Mouse (Mus musculus) skeletal muscle tissue, adult 2 months (tissue): ENCODE measurements around the gene Ogdh.
"Not testable (repeated sequence)": the region's sequence is repeated elsewhere in the genome, so short reads cannot be mapped to it uniquely, and the experiment has no call there.

Experiments used
- DNase-seq: peaks from one replicate; pipeline ENCODE4 v3.0.0-alpha.2; 2012; ENCODE audit warnings: low read depth, low spot score

Gene Ogdh

GRCm38 (mm10) chr11:6291401-6292115, at the start of gene Ogdh:
Gene Ogdh, plus strand, starts transcription at chr11:6291633.
- DNase-seq: peak; percentile 99

GRCm38 (mm10) chr11:6244707-6245106, 46.7 kb upstream of the Ogdh start:
- DNase-seq: no peak

DNA sequence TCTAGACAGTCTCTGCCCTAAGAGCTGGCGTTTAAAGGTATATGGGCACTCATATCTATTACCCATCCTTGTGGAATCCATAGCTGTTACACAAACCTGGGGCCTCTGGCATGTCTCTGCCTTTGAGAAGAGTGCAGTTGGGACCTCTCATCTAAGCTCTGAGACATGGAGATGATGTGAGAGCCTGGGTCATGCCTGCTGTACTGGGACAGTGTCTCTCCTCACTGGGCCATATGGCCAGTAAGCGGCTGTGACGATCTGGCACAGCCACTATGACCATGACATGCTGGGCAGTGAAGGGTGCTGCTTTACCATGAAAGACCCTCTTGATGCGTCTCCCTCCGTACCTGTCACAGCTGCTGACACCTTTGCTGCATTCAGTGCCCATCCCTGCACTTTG, 39.2 kb upstream of the Ogdh start:
- DNase-seq: no peak

DNA sequence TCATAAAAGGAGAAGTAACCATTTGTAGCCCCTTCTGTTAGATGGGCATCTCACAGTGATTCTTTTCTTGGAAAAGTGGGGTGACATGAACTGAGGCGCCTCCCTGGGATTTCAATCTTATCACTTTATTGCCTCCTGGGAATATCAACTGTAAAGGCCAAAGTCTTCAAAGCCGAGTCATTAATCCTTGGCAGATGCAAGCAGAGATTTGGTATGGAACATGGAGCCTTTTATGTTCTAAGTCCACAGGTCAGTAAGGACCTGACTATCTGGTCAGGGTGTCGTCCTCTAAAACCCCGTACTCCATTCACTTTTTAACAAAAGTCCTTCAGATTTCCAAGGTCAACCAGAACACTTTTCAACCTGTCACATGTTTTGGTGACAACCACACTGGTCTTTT, 38.6 kb upstream of the Ogdh start:
- no peak for DNase-seq

GRCm38 (mm10) chr11:6254602-6255001, 36.8 kb upstream of the Ogdh start:
- DNase-seq: not testable (repeated sequence)

DNA sequence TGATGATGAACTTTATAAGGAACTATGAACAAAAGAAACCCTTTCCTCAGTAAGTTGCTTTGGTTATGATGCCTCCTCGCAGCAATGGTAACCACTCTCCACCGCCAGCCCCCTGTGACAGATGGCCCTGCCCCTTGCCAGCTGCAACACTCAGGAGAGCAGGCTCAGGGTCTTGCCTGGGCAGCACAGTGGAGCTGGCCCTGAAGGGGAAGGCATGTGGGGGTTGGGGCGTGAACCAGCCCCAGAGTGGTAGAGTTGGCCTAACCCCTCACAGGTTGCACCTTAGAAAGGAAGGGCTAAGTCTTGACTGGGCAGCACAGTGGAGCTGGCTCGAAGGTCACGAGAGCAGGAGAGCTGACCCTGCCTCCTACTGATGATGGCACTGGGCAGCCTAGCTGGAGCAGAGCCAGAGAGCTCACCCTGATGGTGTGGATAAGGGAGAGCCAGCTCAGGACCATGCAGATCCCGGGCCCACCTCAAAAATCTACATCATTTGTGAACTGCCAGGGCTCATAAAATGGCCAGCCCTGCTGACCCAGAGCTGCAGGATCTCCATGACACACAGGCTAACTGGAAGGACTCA, 34.9 kb upstream of the Ogdh start:
- no peak for DNase-seq

DNA sequence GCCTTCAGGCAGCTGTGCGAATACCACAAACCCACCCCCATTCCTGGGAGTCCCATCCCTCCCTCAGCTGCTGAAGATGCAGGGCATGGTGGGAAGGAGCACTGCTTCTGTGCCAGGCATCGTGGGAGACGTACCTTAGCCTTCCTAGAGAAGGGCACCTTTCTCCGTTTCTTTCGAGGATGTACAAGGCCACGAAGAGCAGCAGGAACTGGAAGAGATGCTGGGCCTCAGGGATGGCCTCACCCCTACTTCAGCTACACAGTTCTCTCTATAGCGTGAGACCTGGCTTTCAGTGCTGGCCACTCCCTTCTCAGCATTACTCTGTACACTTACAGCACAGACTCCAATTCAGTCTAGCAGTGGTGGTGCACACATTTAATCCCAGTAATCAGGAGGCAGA, 32.0 kb upstream of the Ogdh start:
- no peak for DNase-seq

DNA sequence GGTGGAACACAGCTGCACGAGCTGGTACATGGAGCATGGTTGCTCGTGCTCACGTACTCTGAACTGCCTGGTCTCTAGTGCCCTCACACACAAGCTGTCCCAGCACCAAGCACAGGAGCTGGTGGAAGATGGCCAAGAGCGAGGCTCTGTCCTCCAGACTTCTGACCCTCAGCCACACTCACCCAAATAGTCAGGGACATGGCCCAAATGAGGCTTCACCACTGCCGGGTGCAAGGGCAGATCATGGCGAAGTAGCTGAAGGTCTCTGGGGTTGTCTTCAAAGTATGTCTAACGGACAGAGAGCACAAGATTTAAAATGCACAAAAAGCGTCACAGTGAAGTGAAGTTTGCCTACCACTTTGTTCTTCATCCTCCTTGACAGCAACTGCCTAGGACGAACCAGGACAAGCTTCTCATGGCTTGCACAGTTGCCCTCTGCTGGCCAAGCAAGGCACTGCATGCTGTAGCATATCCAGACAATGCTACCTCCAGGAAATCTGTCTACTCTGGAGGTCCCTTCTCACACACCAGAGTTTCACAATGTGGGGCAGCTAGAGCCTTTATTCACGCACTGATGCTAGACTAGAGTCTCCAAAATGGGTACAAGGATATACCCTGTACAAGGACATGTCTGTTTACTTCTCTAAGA, 29.9 kb upstream of the Ogdh start:
- DNase-seq: peak; percentile 50

- DNase-seq: no peak
These were observed 24.8 kb upstream of the Ogdh start for GRCm38 (mm10) chr11:6266621-6267020.

GRCm38 (mm10) chr11:6267320-6268254, 23.8 kb upstream of the Ogdh start, which contains the start of gene Ddx56:
Gene Ddx56, minus strand, starts transcription at chr11:6267772.
- peak; percentile 95 for DNase-seq

- DNase-seq: no peak
These were observed 17.8 kb upstream of the Ogdh start for GRCm38 (mm10) chr11:6273607-6274006.

DNA sequence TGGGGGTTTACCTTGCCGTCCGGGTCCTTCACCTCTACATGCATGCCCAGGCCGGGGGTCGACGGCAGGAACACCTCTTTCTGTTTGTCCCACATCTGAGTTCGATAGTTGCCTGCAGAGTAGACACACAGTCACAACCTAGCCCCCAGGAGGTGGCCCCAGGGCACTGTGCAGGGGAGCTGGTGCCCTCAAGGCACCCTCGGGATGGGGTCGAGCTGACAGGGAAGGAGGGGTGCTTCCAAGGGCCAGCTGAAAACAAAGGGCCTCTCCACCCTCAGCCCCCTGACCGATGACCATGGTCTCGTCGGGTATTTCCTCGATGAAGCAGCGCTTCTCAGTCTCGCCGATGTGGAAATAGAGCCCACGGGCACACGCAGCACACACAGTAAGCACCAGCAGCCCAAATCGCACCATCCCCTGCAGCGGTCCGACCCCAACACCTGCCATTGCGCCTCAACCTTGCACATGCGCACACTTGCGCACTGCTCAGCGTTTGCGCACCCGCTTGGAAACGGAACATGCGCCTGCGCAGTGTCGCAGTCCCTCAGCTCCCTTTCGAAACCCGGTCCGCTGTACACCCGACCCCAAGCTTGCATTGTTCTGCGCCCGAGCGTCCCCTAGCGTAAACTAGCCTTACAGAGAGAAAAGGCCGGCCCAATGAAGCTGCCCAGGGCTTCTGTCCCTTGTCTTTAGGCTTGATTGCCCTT, 16.9 kb upstream of the Ogdh start, which contains the start of gene Tmed4:
Gene Tmed4 (minus strand): TSS at position 484 of the 707 bp plus-strand sequence.
- peak; percentile 97 for DNase-seq

DNA sequence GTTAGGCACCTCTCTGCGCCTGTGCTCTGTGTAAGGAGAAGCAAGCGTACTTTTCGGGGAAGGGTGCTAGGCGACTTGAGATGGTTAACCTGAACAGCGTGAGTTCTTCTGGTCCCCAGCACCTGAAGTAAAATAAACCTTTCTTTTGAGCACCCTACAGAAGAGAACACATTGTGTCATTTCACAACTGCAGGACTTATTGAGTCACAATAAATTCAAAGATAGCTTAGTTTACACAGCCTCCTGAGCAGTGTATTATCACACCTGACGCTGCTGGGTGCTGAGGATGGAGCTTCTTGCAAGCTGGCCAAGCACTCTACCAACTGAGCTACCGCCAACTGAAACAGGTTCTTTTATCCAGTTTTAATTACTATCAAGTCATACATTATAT, 16.3 kb upstream of the Ogdh start:
- no peak for DNase-seq

DNA sequence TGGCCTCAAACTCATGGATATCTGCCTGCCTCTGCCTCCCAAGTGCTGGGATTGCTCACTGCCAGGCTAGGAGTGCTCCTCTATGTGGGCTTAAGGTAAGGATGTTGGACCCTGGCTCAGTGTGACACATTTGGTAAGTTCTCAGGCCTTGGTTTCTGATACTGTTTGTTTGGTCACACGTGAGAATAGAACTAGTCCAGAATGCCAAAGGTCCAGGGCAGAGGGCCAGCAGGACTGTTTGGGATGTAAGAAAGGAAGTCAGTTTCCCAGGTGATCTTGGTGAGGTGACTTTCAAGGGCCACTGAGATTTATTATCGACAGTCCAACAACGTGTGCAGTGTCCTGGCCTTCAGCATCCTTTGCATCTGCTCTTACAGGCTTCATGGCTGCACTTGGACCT, 15.0 kb upstream of the Ogdh start:
- no peak for DNase-seq

DNA sequence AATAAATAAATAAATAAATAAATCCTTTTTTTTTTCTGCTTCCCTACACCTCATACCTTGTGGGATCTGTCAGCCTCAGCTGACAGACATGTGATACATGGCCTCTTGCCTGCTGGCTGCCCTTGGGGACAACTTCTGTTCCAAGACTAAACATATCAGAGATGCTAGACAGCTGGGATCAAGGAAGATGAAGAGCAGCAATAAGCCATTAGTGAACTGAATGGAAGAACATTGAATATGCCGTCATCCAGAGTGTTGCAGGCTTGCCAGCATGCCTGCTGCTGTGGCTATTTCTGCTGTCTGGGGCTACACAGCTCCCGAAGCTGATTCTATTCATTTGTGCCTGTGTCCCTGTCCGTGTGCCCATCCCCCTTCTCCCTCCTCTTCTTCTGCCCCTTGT, 8.5 kb upstream of the Ogdh start:
- DNase-seq: peak; percentile 82

DNA sequence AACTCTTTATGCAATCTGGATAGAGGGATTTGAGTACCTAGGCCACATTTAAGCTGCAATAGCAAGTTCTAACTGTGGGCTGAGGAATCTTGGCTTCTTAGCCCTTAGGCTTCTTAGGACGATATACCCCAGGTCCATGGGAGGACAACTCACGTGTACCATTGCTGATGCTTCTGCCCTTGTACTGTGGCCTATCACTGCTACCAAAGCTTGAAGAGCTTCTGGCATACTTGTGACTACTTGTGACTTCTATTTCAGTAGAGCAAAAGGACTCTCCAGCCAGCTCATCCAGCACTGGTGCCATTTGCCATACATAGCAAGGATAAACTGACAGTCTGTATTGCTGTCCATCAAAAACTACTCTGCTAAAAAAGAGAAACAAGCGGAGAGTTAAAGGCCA, 1.3 kb upstream of the Ogdh start:
- DNase-seq: no peak

DNA sequence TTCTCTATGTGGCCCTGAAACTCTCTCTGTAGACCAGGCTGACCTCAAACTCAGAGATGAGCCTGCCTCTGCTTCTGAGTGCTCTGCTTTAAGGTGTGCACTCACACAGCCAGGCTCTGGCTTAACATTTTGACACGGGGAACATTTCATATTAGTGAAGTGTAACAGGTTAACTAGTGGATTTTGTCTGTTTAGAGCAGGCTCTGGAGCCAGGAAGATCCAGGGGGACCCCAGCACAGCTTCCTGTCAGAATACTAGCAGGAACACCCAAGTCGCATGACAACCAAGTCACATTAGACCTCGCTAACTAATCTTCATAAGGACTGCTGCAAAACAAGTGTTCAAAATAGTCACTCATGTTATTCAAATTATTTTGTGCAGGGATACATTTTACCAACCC, 550 bp upstream of the Ogdh start:
- no peak for DNase-seq

- DNase-seq: peak; percentile 94
These were observed 919 bp downstream of the Ogdh start for GRCm38 (mm10) chr11:6292116-6292987.

DNA sequence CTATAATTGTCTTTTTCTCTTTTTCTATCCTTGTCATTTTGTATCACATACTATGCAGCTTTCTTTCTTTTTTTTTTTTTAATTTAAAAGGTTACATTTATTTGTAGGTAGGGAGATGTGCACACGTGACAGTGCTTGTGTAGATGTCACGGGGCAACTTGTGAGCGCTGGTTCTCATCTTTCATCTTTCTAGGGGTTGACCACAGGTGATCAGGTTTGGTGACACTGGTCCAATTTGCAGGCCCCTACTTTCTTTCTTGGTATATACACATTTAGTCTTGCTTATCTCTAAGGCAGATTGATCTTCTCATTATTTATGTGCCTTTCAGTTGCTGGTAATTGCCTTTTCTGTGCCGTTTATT, 1.5 kb downstream of the Ogdh start:
- DNase-seq: no peak

DNA sequence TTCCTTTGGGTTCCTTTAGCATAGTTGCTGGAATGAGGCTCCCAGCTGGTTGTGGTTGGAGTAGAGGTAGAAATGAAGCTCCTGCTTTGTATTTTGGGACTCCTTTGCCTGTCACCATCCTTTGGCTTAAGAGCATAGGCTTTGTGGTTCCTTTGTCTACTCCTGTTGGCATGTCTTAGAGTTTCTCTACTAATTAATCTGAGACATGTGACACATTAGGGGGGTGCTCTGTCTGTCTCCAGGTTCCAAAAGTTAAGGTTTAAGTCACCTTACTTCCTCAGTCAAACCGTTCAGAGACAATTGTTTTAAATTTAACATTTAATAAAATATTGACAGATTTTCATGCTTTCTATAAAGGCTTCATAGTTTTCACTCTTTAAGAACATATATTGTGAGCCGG, 2.2 kb downstream of the Ogdh start:
- DNase-seq: no peak
